Mouse (Mus musculus) Muller cell, postnatal 12 days (primary cell): ENCODE measurements at regions not wholly inside any gene's neighbourhood (a gene's known extent, or its start where the extent isn't known, plus 50 kb on each side); places are given as distances from the start of the nearest gene placed in this dataset.
A peak's percentile ranks its signal among the peaks of the same experiment; 100 is the strongest.

Source experiments
- DNase-seq: peaks from one replicate; pipeline ENCODE4 v3.0.0-alpha.2; 2015; ENCODE audit errors: inconsistent ontology term

DNA sequence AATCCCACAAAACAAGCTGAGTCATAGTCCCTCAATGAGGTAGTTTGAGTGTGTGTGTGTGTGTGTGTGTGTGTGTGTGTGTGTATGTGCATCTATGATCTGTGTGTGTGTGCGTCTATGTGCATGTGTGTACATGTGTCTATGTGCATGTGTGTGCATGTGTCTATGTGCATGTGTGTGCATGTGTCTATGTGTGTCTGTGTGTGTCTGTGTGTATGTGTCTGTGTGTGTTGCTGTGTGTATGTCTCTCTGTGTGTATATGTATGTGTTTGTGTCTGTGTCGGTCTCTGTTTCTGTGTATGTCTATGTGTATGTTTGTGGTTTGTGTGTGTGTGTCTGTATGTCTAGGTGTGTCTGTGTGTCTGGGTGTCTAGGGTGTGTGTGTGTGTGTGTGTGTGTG, 309.1 kb upstream of the Brinp3 start:
- DNase-seq: no peak

DNA sequence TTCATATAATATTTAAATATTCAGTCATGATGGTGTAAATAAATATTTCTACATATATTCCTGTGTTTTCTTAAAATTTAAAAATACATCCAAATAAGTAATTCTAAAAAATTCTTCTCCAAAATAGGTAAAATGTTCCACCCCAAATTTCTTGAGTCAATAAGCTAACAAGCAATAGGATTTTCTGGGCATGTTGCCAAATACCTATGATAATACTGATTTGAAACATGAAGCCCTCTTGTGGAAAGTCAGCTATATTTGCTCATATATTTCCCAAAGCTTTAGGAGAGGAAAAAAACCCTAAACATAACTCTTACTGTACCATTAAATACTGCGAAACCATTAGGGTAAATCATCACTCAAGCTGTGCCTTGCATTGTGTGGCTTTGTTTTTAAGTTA, 282.9 kb upstream of the Brinp3 start:
- DNase-seq: no peak

DNA sequence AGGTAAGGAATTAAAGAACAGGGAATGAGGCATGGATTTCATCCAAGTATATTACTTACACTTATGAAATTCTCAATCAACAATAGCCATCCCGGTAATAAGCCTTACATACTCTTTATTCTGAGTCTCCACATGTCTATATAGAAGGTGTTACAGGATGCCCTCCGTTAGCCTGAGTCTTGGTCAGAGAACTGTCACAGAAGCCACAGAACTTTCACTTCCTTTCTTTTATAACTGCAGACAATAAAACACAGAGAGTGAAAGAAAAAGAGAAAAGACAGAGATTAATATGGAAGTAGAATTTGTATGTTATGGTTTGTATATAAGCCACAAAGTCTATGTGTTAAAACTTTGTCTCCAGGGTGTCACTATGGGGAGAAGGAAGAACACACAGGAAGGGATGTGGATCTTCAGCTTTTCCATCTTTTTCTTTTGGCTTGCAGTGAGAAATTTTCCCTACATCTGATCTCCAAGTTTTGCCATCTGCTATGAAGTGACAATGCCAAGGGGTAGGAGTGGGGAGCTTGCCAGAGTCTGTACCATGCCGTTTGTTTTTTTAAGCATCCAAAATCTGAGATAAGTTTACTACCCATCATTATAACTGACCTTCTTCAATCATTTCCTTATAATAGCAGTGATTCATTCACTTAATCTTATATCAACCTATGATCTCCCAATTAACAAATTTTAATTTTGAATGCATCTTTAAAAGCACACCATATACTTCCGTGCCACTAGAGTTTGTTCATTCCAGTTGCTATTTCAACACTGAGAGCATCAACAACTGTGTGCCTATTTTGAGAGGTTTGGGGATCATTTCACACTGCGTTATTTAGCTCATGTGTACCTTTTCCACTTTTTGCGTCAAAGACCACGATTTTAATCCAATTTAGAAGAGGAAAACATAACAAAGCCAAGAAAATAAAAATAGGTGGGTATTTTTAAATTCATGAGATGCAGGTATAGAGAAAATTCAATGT, 262.8 kb upstream of the Brinp3 start:
- DNase-seq: no peak

DNA sequence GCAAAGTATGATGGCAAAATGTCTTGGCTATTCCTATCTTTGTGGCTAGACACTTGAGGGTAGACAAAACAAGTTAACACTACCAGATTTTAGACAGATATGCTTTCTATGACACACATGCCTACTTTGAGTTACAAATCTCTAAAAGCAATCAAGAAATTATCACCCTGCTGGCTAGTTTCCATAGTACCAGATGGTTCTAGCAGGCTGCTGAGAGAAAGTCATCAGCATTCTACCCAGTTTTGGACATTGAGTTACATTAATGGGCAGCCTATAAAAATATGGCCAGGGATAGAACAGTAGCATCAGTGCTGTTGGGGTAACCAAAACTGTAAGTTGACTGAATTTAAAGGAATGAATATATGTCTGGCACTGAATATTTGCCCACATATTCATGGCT, 234.2 kb upstream of the Brinp3 start:
- no peak for DNase-seq

DNA sequence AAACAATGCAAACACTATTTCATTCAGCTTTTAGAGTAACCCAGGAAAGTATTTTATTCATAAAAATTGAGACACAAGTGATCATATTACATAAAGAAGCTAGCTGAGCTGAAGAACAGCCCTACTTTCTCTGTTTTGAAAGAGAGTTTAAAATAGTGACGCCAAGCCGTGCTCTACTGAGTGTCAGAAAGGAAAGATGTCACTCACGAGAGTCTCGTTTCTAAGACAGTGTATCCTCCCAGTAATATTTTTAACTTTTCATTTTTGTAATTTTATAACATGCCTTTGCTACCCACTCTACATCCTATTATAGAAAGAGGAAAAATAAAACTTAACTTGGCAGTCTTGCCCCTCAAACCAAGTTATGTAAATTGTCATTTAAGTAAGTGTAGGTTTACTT, 195.5 kb upstream of the Brinp3 start:
- no peak for DNase-seq

DNA sequence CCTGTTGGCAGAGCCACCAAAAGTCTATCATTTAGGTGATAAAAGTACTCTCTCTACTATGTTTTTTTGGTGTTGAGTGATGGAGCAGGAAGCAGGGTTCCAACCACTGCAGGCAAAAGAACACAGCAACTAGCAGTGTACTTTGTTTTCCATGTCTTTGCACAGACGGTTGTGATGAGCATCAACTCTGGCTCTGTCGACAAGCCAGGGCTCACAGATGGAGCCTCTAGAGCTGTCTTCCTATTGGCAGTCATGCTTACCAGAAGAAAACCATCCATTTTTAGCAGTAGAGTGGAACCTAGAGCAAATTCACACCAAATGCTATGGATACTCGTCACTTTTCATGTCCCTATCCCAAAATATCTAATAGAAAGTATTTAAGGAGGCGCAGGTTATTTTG, 182.0 kb upstream of the Brinp3 start:
- DNase-seq: no peak

DNA sequence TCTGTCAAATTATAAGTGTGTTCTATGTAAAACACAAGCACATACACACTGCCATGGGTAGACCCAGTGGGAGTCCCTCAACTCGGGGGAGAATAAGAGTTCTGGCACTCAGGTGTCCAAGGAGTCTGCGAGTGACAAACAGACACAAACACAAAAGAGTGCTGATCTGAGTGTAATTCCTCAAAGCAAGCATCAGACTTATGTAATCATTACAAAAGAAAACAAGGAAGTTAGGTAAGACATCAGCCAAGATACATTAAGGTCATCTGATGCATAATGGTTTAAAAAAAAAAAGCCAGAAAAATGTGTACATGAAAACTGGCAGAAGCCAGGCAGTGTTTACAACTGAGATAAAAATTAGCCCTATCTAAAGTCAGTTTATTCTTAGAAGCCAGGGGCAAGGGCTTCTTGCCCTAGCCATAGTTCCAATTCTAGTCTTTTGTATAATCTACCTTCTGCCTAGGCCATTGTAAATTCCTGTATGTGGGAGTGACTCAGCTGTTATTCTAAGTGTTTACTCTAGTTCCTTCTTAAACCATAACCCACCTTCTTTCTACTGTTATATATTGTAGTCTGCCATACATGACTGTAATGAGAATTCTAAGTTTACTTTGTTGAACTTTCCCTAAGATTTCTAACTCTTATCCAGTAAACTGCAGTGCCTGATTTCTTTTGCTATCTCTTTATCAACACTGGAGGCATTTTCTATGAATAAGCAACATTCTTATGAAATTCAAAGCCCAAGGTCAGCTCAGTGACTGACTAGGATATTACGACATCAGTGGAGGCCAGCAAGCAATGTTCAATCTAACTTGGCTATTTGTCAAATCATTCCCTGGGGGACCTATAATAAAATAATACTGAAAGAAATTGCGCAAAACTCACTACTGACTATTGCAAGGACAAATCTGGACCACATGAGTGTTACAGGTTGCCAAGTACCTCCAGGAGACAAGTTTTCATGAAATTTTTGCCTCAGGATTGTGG, 178.1 kb upstream of the Brinp3 start:
- no peak for DNase-seq

DNA sequence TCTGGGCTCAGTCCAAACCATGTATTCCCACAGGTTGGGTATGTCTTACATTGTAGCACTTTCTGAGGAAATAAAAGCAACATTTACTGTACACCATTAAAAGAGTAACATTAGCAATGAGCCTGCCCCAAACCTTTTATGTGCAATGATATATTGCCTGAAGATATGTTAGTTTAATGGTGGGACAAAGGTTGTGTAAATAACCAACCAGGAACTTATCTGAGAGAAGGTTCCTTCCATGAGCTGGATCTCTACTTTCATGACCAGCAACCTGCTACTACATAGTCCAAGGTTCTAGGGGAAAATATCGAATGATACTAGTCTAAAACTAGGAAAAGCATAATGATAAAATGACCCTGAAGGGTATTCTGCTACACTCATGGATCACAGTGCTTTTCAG, 172.5 kb upstream of the Brinp3 start:
- DNase-seq: no peak

DNA sequence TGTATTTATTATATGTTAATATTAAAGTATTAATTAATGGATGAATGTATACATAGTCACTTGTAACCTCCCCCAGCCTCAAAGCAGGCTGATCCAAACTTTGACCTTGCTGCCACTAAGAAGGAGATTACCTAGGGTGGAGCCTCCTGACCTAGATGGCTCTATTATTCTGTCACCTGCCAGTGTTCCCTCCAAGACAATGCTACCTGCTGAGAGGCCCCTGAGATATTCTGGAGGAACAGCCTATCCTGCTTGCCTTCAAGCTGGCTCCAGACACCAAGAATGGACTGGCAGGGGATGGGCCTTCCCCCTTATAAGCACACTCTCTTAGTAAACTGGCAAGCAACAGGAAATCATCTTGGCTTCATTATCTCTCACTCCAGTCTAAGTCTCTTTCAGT, 171.7 kb upstream of the Brinp3 start:
- DNase-seq: no peak

DNA sequence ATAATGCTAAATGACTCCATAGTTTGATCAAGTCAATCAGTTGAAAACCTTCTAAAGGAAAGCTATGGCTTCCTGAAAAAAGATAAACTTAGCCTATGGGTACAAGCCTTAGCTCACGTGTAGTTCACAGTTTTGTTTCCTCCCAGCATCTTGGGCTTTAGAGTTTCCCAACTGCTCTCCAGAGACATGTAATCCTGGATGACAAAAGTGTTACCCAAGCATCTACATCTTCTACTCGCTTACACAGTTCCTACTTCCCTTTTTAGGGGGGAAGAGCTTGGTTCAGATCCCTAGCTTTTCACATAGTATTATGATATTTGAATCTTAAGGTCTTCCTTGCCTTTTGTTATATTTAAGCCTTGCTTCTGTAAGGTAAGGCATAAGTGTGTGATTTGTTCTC, 157.5 kb upstream of the Brinp3 start:
- no peak for DNase-seq

DNA sequence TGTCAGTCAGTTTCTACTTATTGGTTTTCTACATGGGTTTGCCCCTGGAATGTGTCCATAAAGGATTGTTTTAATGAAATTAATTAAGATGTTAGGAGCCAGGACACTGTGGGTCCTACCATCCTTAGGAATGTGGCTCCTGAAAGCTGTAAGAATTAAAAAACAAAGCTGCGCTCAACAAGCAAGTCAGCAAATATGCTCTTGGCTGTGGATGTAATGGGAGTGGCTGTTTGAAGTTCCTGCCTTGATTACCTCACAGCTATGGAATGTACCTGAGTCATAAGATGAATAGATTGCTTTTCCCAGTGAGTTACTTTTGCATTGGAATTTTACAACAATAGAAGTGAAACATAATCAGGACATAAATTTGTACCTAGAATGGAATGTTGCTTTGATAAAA, 137.6 kb upstream of the Brinp3 start:
- DNase-seq: peak; percentile 75

DNA sequence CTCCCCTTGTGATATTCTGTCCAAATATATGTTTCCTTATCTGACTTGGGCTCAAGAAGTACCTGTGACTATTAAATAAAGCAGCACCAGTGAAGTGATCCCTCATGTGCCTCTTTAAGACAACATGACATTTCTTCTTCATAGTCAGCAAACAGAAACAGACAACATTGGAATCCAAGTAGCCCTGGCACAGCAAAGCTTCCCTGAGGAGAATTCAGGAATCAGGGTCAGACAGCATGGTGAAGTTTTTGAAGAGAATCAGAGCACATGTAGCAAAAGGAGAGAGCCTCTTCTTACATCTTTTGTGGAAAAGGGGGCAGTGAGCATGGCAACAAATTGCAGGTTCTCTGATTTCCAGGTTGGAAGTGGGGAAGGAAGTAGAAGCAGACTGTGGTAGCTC, 136.3 kb upstream of the Brinp3 start:
- no peak for DNase-seq

DNA sequence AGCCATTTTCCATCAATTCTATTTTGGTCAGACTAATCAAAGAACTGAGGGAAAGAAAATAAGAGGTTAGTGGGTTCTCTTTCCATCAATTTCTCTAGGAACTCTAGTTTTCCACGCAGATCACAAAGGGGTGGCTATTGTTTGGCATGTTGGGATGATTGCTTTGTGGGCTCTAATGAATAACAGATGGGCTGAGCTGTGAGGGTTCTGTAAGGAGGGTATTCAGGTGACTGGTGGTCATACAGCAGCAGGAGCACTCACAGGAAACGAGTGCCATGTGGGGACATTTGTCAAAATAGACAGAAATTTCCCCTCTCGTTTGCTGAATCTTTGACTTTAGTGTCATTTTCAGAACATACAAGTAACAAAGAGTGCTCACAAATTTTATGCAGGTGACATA, 134.9 kb upstream of the Brinp3 start:
- DNase-seq: no peak

DNA sequence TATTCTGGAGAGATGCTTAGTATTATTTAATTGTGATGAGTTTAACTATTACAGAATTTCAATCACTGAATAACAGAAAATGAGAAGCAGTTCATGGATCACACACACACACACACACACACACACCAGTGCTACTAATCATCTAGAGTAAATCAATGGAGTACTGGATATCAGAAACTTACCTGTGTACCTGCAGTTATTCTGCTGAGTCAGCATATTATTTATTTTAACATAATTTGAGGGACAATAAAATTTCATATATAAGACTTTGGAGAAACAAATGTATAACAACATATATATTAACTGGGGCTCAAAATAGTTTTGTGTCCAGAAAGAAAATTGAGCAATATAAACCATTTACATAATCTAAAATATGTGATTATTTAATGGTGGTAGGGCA, 134.4 kb upstream of the Brinp3 start:
- no peak for DNase-seq

DNA sequence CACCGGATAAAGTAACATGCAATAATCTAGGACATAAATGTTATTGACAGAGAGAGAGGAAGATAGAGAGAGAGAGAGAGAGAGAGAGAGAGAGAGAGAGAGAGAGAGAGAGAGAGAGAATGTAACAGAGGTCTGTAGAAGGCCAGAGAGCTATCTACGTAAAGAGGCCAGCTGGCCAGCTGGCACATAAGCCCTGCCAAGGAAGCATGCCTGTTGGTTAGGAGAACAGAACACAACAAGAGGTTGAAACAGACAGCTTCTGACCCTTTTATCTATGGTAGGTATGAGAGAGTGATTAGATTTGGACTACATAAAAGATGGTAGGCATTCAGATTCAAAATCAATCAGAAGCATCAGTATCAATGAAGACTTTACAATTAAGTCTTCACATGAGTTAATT, 130.8 kb upstream of the Brinp3 start:
- DNase-seq: no peak
